Mouse (Mus musculus): ENCODE results near the gene Ugp2. TPM values are rescaled to one million over a fixed set of nuclear protein-coding genes. Genes with fewer than 3 reads are reported as not detected.

Ugp2 gene
- polyA plus RNA-seq (2015; fragmentation: Nextera tagmentation; extraction: Ambion mirVana) = 89.5 and 95.1 TPM in 2 replicates

GRCm38 (mm10) chr11:21371122-21371806 lies at the start of gene Ugp2:
TSS of gene Ugp2 (minus strand) at chr11:21371201.
- 7% methylated on average over 32 of the region's 38 CpGs for WGBS

GRCm38 (mm10) chr11:21414911-21415381 lies 43.9 kb upstream of the Ugp2 start:
- Histone ChIP-seq H3K9me3 (no peaks in the 10 kb centered on the region; the same call in 1 of the 2 replicates), H3K27me3 (no peaks in the 10 kb centered on the region), H3K4me3 (no peak overlapping the region), H3K4me2 (peak overlapping the region; percentile 14; the same call in 1 of the 2 replicates), H3K4me1 (peaks cover 22% of the 10 kb centered on the region), H3K27ac (peak overlapping the region; percentile 87), H3K36me3 (no peaks in the 10 kb centered on the region), H3K9ac (no peak overlapping the region)
- 2% methylated on average over 7 of the region's 7 CpGs for WGBS
- ATAC-seq (ENCODE audit: borderline replicate concordance, extremely low read depth, low FRiP score, low TSS enrichment) = peak; percentile 90

More at GRCm38 (mm10) chr11:21371122-21371806, at the start of gene Ugp2:
- peak within 1 kb of the TSS; percentile 76 for H3K4me2 ChIP-seq
- peak; percentile 96 for ATAC-seq (ENCODE audit: borderline replicate concordance, extremely low read depth, low FRiP score, low TSS enrichment)
- H3K9ac ChIP-seq = peak within 1 kb of the TSS; percentile 78
- H3K4me1 ChIP-seq = peaks cover 22% of the 10 kb centered on the region
- no peaks in the 10 kb centered on the region for H3K36me3 ChIP-seq
- no peaks in the 10 kb centered on the region for H3K27me3 ChIP-seq
- peak within 1 kb of the TSS; percentile 98 for H3K27ac ChIP-seq
- H3K9me3 ChIP-seq = no peaks in the 10 kb centered on the region
- H3K4me3 ChIP-seq = peak within 1 kb of the TSS; percentile 74

- ATAC-seq (ENCODE audit: borderline replicate concordance, extremely low read depth, low FRiP score, low TSS enrichment) = no peak
- H3K4me1 ChIP-seq = peaks cover 24% of the 10 kb centered on the region
- no peak overlapping the region for H3K4me3 ChIP-seq
- H3K4me2 ChIP-seq = no peak overlapping the region
- no peaks in the 10 kb centered on the region for H3K27me3 ChIP-seq
- WGBS = 33% methylated on average over 4 of the region's 4 CpGs
- H3K36me3 ChIP-seq = no peaks in the 10 kb centered on the region
- no peak overlapping the region for H3K27ac ChIP-seq
- no peak overlapping the region for H3K9ac ChIP-seq
- no peaks in the 10 kb centered on the region for H3K9me3 ChIP-seq
Measured at GRCm38 (mm10) chr11:21406668-21407067, 35.7 kb upstream of the Ugp2 start.

- Histone ChIP-seq H3K9me3 (no peaks in the 10 kb centered on the region), H3K27ac (no peak overlapping the region), H3K27me3 (no peaks in the 10 kb centered on the region), H3K9ac (no peak overlapping the region), H3K4me1 (peaks cover 24% of the 10 kb centered on the region), H3K36me3 (no peaks in the 10 kb centered on the region), H3K4me3 (no peak overlapping the region), H3K4me2 (no peak overlapping the region)
- ATAC-seq (ENCODE audit: borderline replicate concordance, extremely low read depth, low FRiP score, low TSS enrichment) = peak; percentile 69; the same call in 1 of the 2 replicates
- WGBS = 18% methylated on average over 1 of the region's 1 CpGs
Measured at GRCm38 (mm10) chr11:21406141-21406540, 35.1 kb upstream of the Ugp2 start.

GRCm38 (mm10) chr11:21403877-21404276 lies 32.9 kb upstream of the Ugp2 start:
- no peak overlapping the region for H3K4me3 ChIP-seq
- H3K27ac ChIP-seq = no peak overlapping the region
- H3K9ac ChIP-seq = no peak overlapping the region
- peaks cover 35% of the 10 kb centered on the region for H3K4me1 ChIP-seq
- H3K4me2 ChIP-seq = no peak overlapping the region
- ATAC-seq (ENCODE audit: borderline replicate concordance, extremely low read depth, low FRiP score, low TSS enrichment) = no peak
- no peaks in the 10 kb centered on the region for H3K27me3 ChIP-seq
- no peaks in the 10 kb centered on the region for H3K36me3 ChIP-seq
- WGBS = 5% methylated on average over 1 of the region's 1 CpGs
- no peaks in the 10 kb centered on the region for H3K9me3 ChIP-seq

GRCm38 (mm10) chr11:21402481-21403254 lies 31.7 kb upstream of the Ugp2 start:
- WGBS = 32% methylated on average over 5 of the region's 5 CpGs
- no peaks in the 10 kb centered on the region for H3K27me3 ChIP-seq
- no peaks in the 10 kb centered on the region for H3K9me3 ChIP-seq
- H3K36me3 ChIP-seq = no peaks in the 10 kb centered on the region
- H3K4me2 ChIP-seq = no peak overlapping the region
- no peak overlapping the region for H3K9ac ChIP-seq
- no peak overlapping the region for H3K4me3 ChIP-seq
- ATAC-seq (ENCODE audit: borderline replicate concordance, extremely low read depth, low FRiP score, low TSS enrichment) = no peak
- H3K27ac ChIP-seq = peak overlapping the region; percentile 29
- peaks cover 40% of the 10 kb centered on the region for H3K4me1 ChIP-seq

GRCm38 (mm10) chr11:21401248-21401647 lies 30.2 kb upstream of the Ugp2 start:
- 89% methylated on average over 2 of the region's 2 CpGs for WGBS
- Histone ChIP-seq H3K4me1 (peaks cover 36% of the 10 kb centered on the region), H3K36me3 (no peaks in the 10 kb centered on the region), H3K4me2 (no peak overlapping the region), H3K9me3 (no peaks in the 10 kb centered on the region), H3K27me3 (no peaks in the 10 kb centered on the region), H3K9ac (no peak overlapping the region), H3K27ac (no peak overlapping the region), H3K4me3 (no peak overlapping the region)
- ATAC-seq (ENCODE audit: borderline replicate concordance, extremely low read depth, low FRiP score, low TSS enrichment) = no peak

- H3K27me3 ChIP-seq = no peaks in the 10 kb centered on the region
- H3K4me1 ChIP-seq = peaks cover 32% of the 10 kb centered on the region
- no peaks in the 10 kb centered on the region for H3K36me3 ChIP-seq
- no peak overlapping the region for H3K4me3 ChIP-seq
- no peak overlapping the region for H3K9ac ChIP-seq
- 15% methylated on average over 5 of the region's 5 CpGs for WGBS
- peak overlapping the region; percentile 88 for H3K27ac ChIP-seq
- no peak overlapping the region for H3K4me2 ChIP-seq
- no peaks in the 10 kb centered on the region for H3K9me3 ChIP-seq
- peak; percentile 70; the same call in 1 of the 2 replicates for ATAC-seq (ENCODE audit: borderline replicate concordance, extremely low read depth, low FRiP score, low TSS enrichment)
Measured at GRCm38 (mm10) chr11:21399186-21399681, 28.2 kb upstream of the Ugp2 start.

- ATAC-seq (ENCODE audit: borderline replicate concordance, extremely low read depth, low FRiP score, low TSS enrichment) = peak; percentile 87; the same call in 1 of the 2 replicates
- H3K4me1 ChIP-seq = peaks cover 28% of the 10 kb centered on the region
- H3K4me2 ChIP-seq = no peak overlapping the region
- H3K4me3 ChIP-seq = no peak overlapping the region
- H3K9ac ChIP-seq = no peak overlapping the region
- WGBS = 12% methylated on average over 7 of the region's 7 CpGs
- no peaks in the 10 kb centered on the region for H3K36me3 ChIP-seq
- no peaks in the 10 kb centered on the region for H3K27me3 ChIP-seq
- no peak overlapping the region for H3K27ac ChIP-seq
- no peaks in the 10 kb centered on the region for H3K9me3 ChIP-seq
Measured at GRCm38 (mm10) chr11:21398464-21398863, 27.5 kb upstream of the Ugp2 start.

- H3K27ac ChIP-seq = no peak overlapping the region
- no peak for ATAC-seq (ENCODE audit: borderline replicate concordance, extremely low read depth, low FRiP score, low TSS enrichment)
- no peaks in the 10 kb centered on the region for H3K9me3 ChIP-seq
- H3K4me3 ChIP-seq = no peak overlapping the region
- H3K27me3 ChIP-seq = no peaks in the 10 kb centered on the region
- 66% methylated on average over 4 of the region's 4 CpGs for WGBS
- no peak overlapping the region for H3K4me2 ChIP-seq
- H3K9ac ChIP-seq = no peak overlapping the region
- H3K36me3 ChIP-seq = no peaks in the 10 kb centered on the region
- no peaks in the 10 kb centered on the region for H3K4me1 ChIP-seq
Measured at GRCm38 (mm10) chr11:21386790-21387189, 15.8 kb upstream of the Ugp2 start.

GRCm38 (mm10) chr11:21374096-21374495 lies 3.1 kb upstream of the Ugp2 start:
- Histone ChIP-seq H3K9me3 (no peaks in the 10 kb centered on the region), H3K36me3 (no peaks in the 10 kb centered on the region), H3K27ac (no peak overlapping the region), H3K9ac (no peak overlapping the region), H3K4me2 (no peak overlapping the region), H3K27me3 (no peaks in the 10 kb centered on the region), H3K4me3 (no peak overlapping the region), H3K4me1 (peaks cover 7% of the 10 kb centered on the region)
- 87% methylated on average over 3 of the region's 3 CpGs for WGBS
- ATAC-seq (ENCODE audit: borderline replicate concordance, extremely low read depth, low FRiP score, low TSS enrichment) = no peak
